Mouse (Mus musculus) mesoderm, embryonic 11.5 days (tissue): ENCODE measurements around the gene Zfp335.
"Not testable (repeated sequence)": the region's sequence is repeated elsewhere in the genome, so short reads cannot be mapped to it uniquely, and the experiment has no call there.

Experiments used
- DNase-seq: peaks from one replicate; pipeline ENCODE4 v3.0.0-alpha.2; 2012; ENCODE audit warnings: low read depth, low spot score

Zfp335 gene

GRCm38 (mm10) chr2:164894048-164894447 lies 17.5 kb downstream of the Zfp335 start:
- DNase-seq, result no peak

GRCm38 (mm10) chr2:164892696-164893216 lies 18.8 kb downstream of the Zfp335 start:
- no peak for DNase-seq

GRCm38 (mm10) chr2:164891908-164892695 lies 19.5 kb downstream of the Zfp335 start:
- no peak for DNase-seq

- DNase-seq, result no peak
Observed at GRCm38 (mm10) chr2:164891056-164891834, 20.3 kb downstream of the Zfp335 start.

- no peak for DNase-seq
Observed at GRCm38 (mm10) chr2:164890411-164891049, 21.0 kb downstream of the Zfp335 start.

GRCm38 (mm10) chr2:164889960-164890359 lies 21.6 kb downstream of the Zfp335 start:
- DNase-seq, result no peak

- DNase-seq, result no peak
Observed at GRCm38 (mm10) chr2:164888996-164889395, 22.6 kb downstream of the Zfp335 start.

- DNase-seq, result no peak
Observed at GRCm38 (mm10) chr2:164886617-164887016, 24.9 kb downstream of the Zfp335 start.

GRCm38 (mm10) chr2:164885788-164886187 lies 25.8 kb downstream of the Zfp335 start:
- no peak for DNase-seq

GRCm38 (mm10) chr2:164882619-164883018 lies 28.9 kb downstream of the Zfp335 start:
- peak; percentile 50 for DNase-seq

- DNase-seq, result peak; percentile 98
Observed at GRCm38 (mm10) chr2:164879568-164880277, 31.8 kb downstream of the Zfp335 start.

GRCm38 (mm10) chr2:164879228-164879567 lies 32.4 kb downstream of the Zfp335 start, which contains the start of gene Pcif1:
Pcif1 (plus strand) TSS chr2:164879304.
- peak; percentile 94 for DNase-seq

GRCm38 (mm10) chr2:164878509-164879227 lies 32.9 kb downstream of the Zfp335 start:
- peak; percentile 58 for DNase-seq

GRCm38 (mm10) chr2:164877376-164878215 lies 34.0 kb downstream of the Zfp335 start:
- not testable (repeated sequence) for DNase-seq

GRCm38 (mm10) chr2:164875648-164876047 lies 35.9 kb downstream of the Zfp335 start:
- not testable (repeated sequence) for DNase-seq

- DNase-seq, result peak; percentile 39
Observed at GRCm38 (mm10) chr2:164874239-164874769, 37.3 kb downstream of the Zfp335 start.

- DNase-seq, result no peak
Observed at GRCm38 (mm10) chr2:164873621-164874020, 37.9 kb downstream of the Zfp335 start.

- no peak for DNase-seq
Observed at GRCm38 (mm10) chr2:164871602-164872303, 39.8 kb downstream of the Zfp335 start.

GRCm38 (mm10) chr2:164868491-164868890 lies 43.1 kb downstream of the Zfp335 start:
- no peak for DNase-seq
